Mouse (Mus musculus): ENCODE measurements around the gene Nat8f2.

DNA sequence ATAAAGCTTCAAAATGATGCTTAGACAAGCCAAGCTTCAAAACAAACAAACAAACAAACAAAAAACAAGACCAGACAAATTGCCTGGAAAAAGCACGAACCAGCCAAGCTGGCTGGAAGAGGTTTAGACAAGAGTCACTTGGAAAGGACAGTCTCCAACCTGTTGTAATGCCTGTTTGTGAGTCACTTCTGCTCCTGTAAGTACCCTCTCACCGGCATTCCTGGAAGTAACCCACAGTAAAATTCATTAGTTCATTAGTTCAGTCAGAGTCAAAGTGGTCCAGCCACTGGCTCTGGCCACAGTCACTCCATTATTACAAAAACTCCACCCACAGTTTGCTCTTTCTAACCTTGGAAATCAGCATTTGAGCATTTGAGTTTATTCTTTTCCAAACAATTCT is 5.1 kb downstream of the Nat8f2 start:
- TF ChIP-seq CTCF (IDR thresholded peaks at IDR 0.05; ENCODE audit: control insufficient read depth, insufficient read depth, low read length) = no peak
- no peak for TF ChIP-seq POLR2A (IDR thresholded peaks at IDR 0.05; ENCODE audit: borderline replicate concordance, control insufficient read depth, low read depth, low read length)
